Mouse (Mus musculus): ENCODE data around the gene Lpcat3. TPM values are rescaled to one million over a fixed set of nuclear protein-coding genes. Genes with fewer than 3 reads are reported as not detected.

The Lpcat3 gene
- total and polyA plus RNA-seq, 3 experiments, result 95.7 to 198 (median 147) TPM

- Histone ChIP-seq H3K27me3 (ENCODE audit: insufficient read depth, low read length) (peaks cover 7% of the 10 kb centered on the region), H3K4me1 (ENCODE audit: insufficient read depth, low read depth, low read length) (peaks cover 4% of the 10 kb centered on the region), H3K4me3 (ENCODE audit: low read depth, low read length) (no peak overlapping the region), H3K36me3 (replicated peaks) (no peaks in the 10 kb centered on the region), H3K9me3 (replicated peaks) (no peaks in the 10 kb centered on the region)
- ATAC-seq (ENCODE audit: extremely low read depth, insufficient number of reproducible peaks, low FRiP score, poor library complexity, severe bottlenecking) (peak; percentile 34; the same call in 1 of the 2 replicates), DNase-seq (ENCODE audit: low spot score) (no peak)
- TF ChIP-seq CTCF (IDR thresholded peaks at IDR 0.05; ENCODE audit: low read depth, low read length) (peak; percentile 71), TAL1 (conservative IDR thresholded peaks at IDR 0.05; ENCODE audit: low read depth, low read length) (no peak)
These were observed 21.8 kb upstream of the Lpcat3 start for GRCm38 (mm10) chr6:124640997-124641396.

- no peak for ATAC-seq (ENCODE audit: extremely low read depth, insufficient number of reproducible peaks, low FRiP score, poor library complexity, severe bottlenecking)
- Histone ChIP-seq H3K27me3 (ENCODE audit: insufficient read depth, low read length) (peaks cover 7% of the 10 kb centered on the region), H3K4me3 (ENCODE audit: low read depth, low read length) (no peak overlapping the region), H3K36me3 (replicated peaks) (no peaks in the 10 kb centered on the region), H3K4me1 (ENCODE audit: insufficient read depth, low read depth, low read length) (peaks cover 4% of the 10 kb centered on the region), H3K9me3 (replicated peaks) (0 out of 2 replicates have a peak, but pooled peaks cover 2% of the 10 kb centered on the region)
- DNase-seq (ENCODE audit: low spot score), result no peak
- TF ChIP-seq GATA1 (IDR thresholded peaks at IDR 0.05; ENCODE audit: borderline replicate concordance, low read length) (no peak), CTCF (IDR thresholded peaks at IDR 0.05; ENCODE audit: low read depth, low read length) (no peak), POLR2AphosphoS5 (IDR thresholded peaks at IDR 0.05; ENCODE audit: insufficient replicate concordance, low read depth, low read length) (no peak), TAL1 (conservative IDR thresholded peaks at IDR 0.05; ENCODE audit: low read depth, low read length) (no peak), GATA2 (IDR thresholded peaks at IDR 0.05; ENCODE audit: borderline replicate concordance, low read depth, low read length) (no peak)
These were observed 16.4 kb upstream of the Lpcat3 start for GRCm38 (mm10) chr6:124646394-124646793.

GRCm38 (mm10) chr6:124655893-124656292 lies 6.9 kb upstream of the Lpcat3 start:
- no peak for ATAC-seq (ENCODE audit: extremely low read depth, insufficient number of reproducible peaks, low FRiP score, poor library complexity, severe bottlenecking)
- Histone ChIP-seq H3K4me1 (ENCODE audit: insufficient read depth, low read depth, low read length) (peaks cover 13% of the 10 kb centered on the region), H3K9me3 (replicated peaks) (peaks cover 6% of the 10 kb centered on the region; the same call in 1 of the 2 replicates), H3K36me3 (replicated peaks) (no peaks in the 10 kb centered on the region), H3K27me3 (ENCODE audit: insufficient read depth, low read length) (peaks cover 4% of the 10 kb centered on the region; the same call in 1 of the 2 replicates), H3K4me3 (ENCODE audit: low read depth, low read length) (no peak overlapping the region)
- no peak for DNase-seq (ENCODE audit: low spot score)
- TF ChIP-seq TAL1 (conservative IDR thresholded peaks at IDR 0.05; ENCODE audit: low read depth, low read length) (no peak), CTCF (IDR thresholded peaks at IDR 0.05; ENCODE audit: low read depth, low read length) (no peak), GATA1 (IDR thresholded peaks at IDR 0.05; ENCODE audit: borderline replicate concordance, low read length) (no peak), POLR2AphosphoS5 (IDR thresholded peaks at IDR 0.05; ENCODE audit: insufficient replicate concordance, low read depth, low read length) (no peak), GATA2 (IDR thresholded peaks at IDR 0.05; ENCODE audit: borderline replicate concordance, low read depth, low read length) (no peak)

GRCm38 (mm10) chr6:124658067-124658466 lies 4.8 kb upstream of the Lpcat3 start:
- no peaks in the 10 kb centered on the region for H3K36me3 ChIP-seq (replicated peaks)
- ATAC-seq (ENCODE audit: extremely low read depth, insufficient number of reproducible peaks, low FRiP score, poor library complexity, severe bottlenecking), result no peak

GRCm38 (mm10) chr6:124661156-124661806 lies 1.5 kb upstream of the Lpcat3 start:
- Histone ChIP-seq H3K4me3 (ENCODE audit: low read depth, low read length) (no peak overlapping the region), H3K4me1 (ENCODE audit: insufficient read depth, low read depth, low read length) (peaks cover 34% of the 10 kb centered on the region), H3K36me3 (replicated peaks) (peaks cover 16% of the 10 kb centered on the region), H3K9me3 (replicated peaks) (no peaks in the 10 kb centered on the region), H3K27me3 (ENCODE audit: insufficient read depth, low read length) (no peaks in the 10 kb centered on the region)
- no peak for TF ChIP-seq GATA1 (IDR thresholded peaks at IDR 0.05; ENCODE audit: borderline replicate concordance, low read length)
- TF ChIP-seq GATA2 (IDR thresholded peaks at IDR 0.05; ENCODE audit: borderline replicate concordance, low read depth, low read length), result no peak
- no peak for TF ChIP-seq TAL1 (conservative IDR thresholded peaks at IDR 0.05; ENCODE audit: low read depth, low read length)
- ATAC-seq (ENCODE audit: extremely low read depth, insufficient number of reproducible peaks, low FRiP score, poor library complexity, severe bottlenecking) (no peak), DNase-seq (ENCODE audit: low spot score) (no peak)

More at GRCm38 (mm10) chr6:124658067-124658466, 4.8 kb upstream of the Lpcat3 start:
- Histone ChIP-seq H3K27me3 (ENCODE audit: insufficient read depth, low read length) (peaks cover 2% of the 10 kb centered on the region; the same call in 1 of the 2 replicates), H3K4me3 (ENCODE audit: low read depth, low read length) (no peak overlapping the region), H3K9me3 (replicated peaks) (peaks cover 4% of the 10 kb centered on the region; the same call in 1 of the 2 replicates), H3K4me1 (ENCODE audit: insufficient read depth, low read depth, low read length) (peaks cover 25% of the 10 kb centered on the region)
- no peak for DNase-seq (ENCODE audit: low spot score)
- no peak for TF ChIP-seq CTCF (IDR thresholded peaks at IDR 0.05; ENCODE audit: low read depth, low read length)
- no peak for TF ChIP-seq GATA1 (IDR thresholded peaks at IDR 0.05; ENCODE audit: borderline replicate concordance, low read length)
- TF ChIP-seq GATA2 (IDR thresholded peaks at IDR 0.05; ENCODE audit: borderline replicate concordance, low read depth, low read length), result no peak
- no peak for TF ChIP-seq POLR2AphosphoS5 (IDR thresholded peaks at IDR 0.05; ENCODE audit: insufficient replicate concordance, low read depth, low read length)
- TF ChIP-seq TAL1 (conservative IDR thresholded peaks at IDR 0.05; ENCODE audit: low read depth, low read length), result no peak

- DNase-seq (ENCODE audit: low spot score) (no peak), ATAC-seq (ENCODE audit: extremely low read depth, insufficient number of reproducible peaks, low FRiP score, poor library complexity, severe bottlenecking) (no peak)
- Histone ChIP-seq H3K4me1 (ENCODE audit: insufficient read depth, low read depth, low read length) (peaks cover 37% of the 10 kb centered on the region), H3K27me3 (ENCODE audit: insufficient read depth, low read length) (no peaks in the 10 kb centered on the region), H3K9me3 (replicated peaks) (no peaks in the 10 kb centered on the region), H3K4me3 (ENCODE audit: low read depth, low read length) (peak overlapping the region; percentile 89), H3K36me3 (replicated peaks) (peaks cover 23% of the 10 kb centered on the region)
- no peak for TF ChIP-seq CTCF (IDR thresholded peaks at IDR 0.05; ENCODE audit: low read depth, low read length)
- TF ChIP-seq POLR2AphosphoS5 (IDR thresholded peaks at IDR 0.05; ENCODE audit: insufficient replicate concordance, low read depth, low read length), result no peak
- TF ChIP-seq GATA2 (IDR thresholded peaks at IDR 0.05; ENCODE audit: borderline replicate concordance, low read depth, low read length), result no peak
- no peak for TF ChIP-seq GATA1 (IDR thresholded peaks at IDR 0.05; ENCODE audit: borderline replicate concordance, low read length)
- no peak for TF ChIP-seq TAL1 (conservative IDR thresholded peaks at IDR 0.05; ENCODE audit: low read depth, low read length)
These were observed 832 bp upstream of the Lpcat3 start for GRCm38 (mm10) chr6:124661995-124662394.
